Mouse (Mus musculus) stomach, embryonic 14.5 days (tissue): ENCODE measurements around the gene Ehd2. TPM values are rescaled to one million over a fixed set of nuclear protein-coding genes. Genes with fewer than 3 reads are reported as not detected.

ENCODE experiments used
- ATAC-seq: fragments of 200-750 bp; cut with Nextera tagmentation; 2 replicates; pipeline ENCODE4 v1.8.0; 2017; ENCODE audit warnings: low read depth, moderate TSS enrichment; ENCODE audit not compliant: insufficient number of reproducible peaks, insufficient read depth, low FRiP score
- H3K27ac ChIP-seq: fragments of 300-500 bp; sonication (generic); 2 replicates; pipeline ENCODE4 v1.5.1; 2014; ENCODE audit warnings: mild to moderate bottlenecking, low read length, moderate library complexity, mixed read lengths
- H3K27me3 ChIP-seq: fragments of 300-500 bp; sonication (generic); 2 replicates; pipeline ENCODE4 v1.6.1; 2014; ENCODE audit warnings: low read length, control low read depth, mixed read lengths; ENCODE audit not compliant: control insufficient read depth, insufficient read depth
- H3K36me3 ChIP-seq: fragments of 300-500 bp; sonication (generic); 2 replicates; pipeline ENCODE4 v1.6.1; 2014; ENCODE audit warnings: mild to moderate bottlenecking, control low read depth, low read length, moderate library complexity, mixed read lengths; ENCODE audit not compliant: control insufficient read depth, insufficient read depth
- H3K4me1 ChIP-seq: fragments of 300-500 bp; sonication (generic); 2 replicates; pipeline ENCODE4 v1.6.1; 2014; ENCODE audit warnings: low read length, control low read depth, mixed read lengths; ENCODE audit not compliant: control insufficient read depth, insufficient read depth
- H3K4me2 ChIP-seq: fragments of 300-500 bp; sonication (generic); replicated peaks from 2 replicates; pipeline ENCODE4 v1.6.1; 2014; ENCODE audit warnings: low read depth, low read length, control low read depth
- H3K4me3 ChIP-seq: fragments of 300-500 bp; sonication (generic); 2 replicates; pipeline ENCODE4 v1.5.1; 2014; ENCODE audit warnings: low read depth, low read length, control low read depth
- H3K9ac ChIP-seq: fragments of 300-500 bp; sonication (generic); replicated peaks from 2 replicates; pipeline ENCODE4 v1.6.1; 2014; ENCODE audit warnings: low read depth, mild to moderate bottlenecking, control low read depth, low read length, moderate library complexity, mixed read lengths
- H3K9me3 ChIP-seq: fragments of 300-500 bp; sonication (generic); 2 replicates; pipeline ENCODE4 v1.6.1; 2016; ENCODE audit warnings: low read depth, low read length, control low read depth; ENCODE audit not compliant: control insufficient read depth
- whole genome bisulfite sequencing: fragments of 180-500 bp; shearing (Covaris S2); extraction: QIAGEN DNeasy Blood & Tissue Kit; methylation state at CpG from one replicate; pipeline ENCODE4 v1.1.7; 2014; 5-methylcytosine and 5-hydroxymethylcytosine counted together
- polyA plus RNA-seq: library from polyadenylated mRNA; unstranded; fragments of >200 nt; fragmentation: Nextera tagmentation; extraction: Ambion mirVana; gene quantifications from 2 replicates; pipeline ENCODE4 v1.2.1, GENCODE M21; 2014

The Ehd2 gene
- polyA plus RNA-seq, 1 experiment from 2014 or later: 36.1 TPM

DNA sequence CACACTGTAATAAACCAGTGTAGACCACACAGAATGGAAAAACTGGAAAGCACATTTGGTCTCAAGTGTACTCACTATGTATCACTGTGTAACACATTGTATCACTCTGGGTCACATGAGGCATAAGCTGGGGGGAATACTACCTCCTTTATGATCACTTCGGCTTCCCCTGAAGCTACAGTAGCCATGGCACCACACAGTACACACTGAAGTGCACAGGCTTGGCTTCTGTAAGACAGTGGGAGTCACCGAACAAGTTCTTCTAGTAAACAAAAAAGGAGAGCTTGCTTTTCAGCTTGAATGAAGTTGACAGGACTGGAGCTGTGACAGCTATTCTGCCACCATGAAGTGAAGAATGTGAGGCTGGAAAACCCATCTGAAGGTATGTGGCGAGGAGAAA is 37.7 kb upstream of the Ehd2 start:
- Histone ChIP-seq H3K4me3 (no peak overlapping the region), H3K4me1 (no peaks in the 10 kb centered on the region), H3K36me3 (no peaks in the 10 kb centered on the region), H3K9ac (no peak overlapping the region), H3K9me3 (no peaks in the 10 kb centered on the region), H3K4me2 (no peak overlapping the region), H3K27ac (no peak overlapping the region), H3K27me3 (no peaks in the 10 kb centered on the region)
- 71% methylated on average over 3 of the region's 3 CpGs for WGBS
- ATAC-seq: peak; percentile 42; the same call in 1 of the 2 replicates

DNA sequence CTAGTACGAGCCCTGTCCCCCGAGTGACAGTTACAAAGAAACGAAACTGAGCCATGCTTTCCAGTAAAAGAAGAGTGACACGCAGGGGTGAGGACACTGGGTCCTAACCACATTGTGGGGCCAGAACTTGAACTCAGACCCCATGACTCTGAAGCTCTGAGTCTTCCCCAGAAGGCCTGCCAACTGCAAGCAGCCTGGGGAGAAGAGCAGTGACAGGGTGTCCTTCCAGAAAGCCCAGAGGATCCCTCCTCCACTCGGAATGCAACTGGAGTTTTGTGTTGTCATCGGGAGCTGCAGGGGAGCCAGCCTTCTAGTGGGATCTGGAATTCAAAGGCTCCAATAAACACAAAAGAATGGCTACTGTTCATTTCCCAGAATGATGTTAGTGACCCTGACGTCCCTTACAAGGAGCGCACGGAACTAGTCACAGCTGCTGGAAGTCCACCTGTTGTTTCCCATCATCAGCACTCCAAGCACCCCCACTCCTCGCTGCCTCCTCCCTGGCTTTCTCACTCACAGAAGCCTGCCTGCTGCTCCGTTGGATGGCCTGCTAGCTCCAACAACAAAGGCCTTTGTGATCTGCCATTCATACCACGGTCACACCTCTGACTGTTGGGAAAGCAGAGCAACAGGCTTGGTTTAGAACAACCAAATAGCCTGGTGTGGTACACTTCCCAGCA is 37.0 kb upstream of the Ehd2 start:
- no peak; the same call in 1 of the 2 replicates for ATAC-seq
- H3K27me3 ChIP-seq: no peaks in the 10 kb centered on the region
- no peak overlapping the region; the same call in 1 of the 2 replicates for H3K27ac ChIP-seq
- no peaks in the 10 kb centered on the region for H3K4me1 ChIP-seq
- no peak overlapping the region for H3K4me2 ChIP-seq
- no peak overlapping the region for H3K4me3 ChIP-seq
- H3K9me3 ChIP-seq: peaks cover 1% of the 10 kb centered on the region; the same call in 1 of the 2 replicates
- 67% methylated on average over 12 of the region's 12 CpGs for WGBS
- H3K9ac ChIP-seq: no peak overlapping the region
- no peaks in the 10 kb centered on the region for H3K36me3 ChIP-seq

DNA sequence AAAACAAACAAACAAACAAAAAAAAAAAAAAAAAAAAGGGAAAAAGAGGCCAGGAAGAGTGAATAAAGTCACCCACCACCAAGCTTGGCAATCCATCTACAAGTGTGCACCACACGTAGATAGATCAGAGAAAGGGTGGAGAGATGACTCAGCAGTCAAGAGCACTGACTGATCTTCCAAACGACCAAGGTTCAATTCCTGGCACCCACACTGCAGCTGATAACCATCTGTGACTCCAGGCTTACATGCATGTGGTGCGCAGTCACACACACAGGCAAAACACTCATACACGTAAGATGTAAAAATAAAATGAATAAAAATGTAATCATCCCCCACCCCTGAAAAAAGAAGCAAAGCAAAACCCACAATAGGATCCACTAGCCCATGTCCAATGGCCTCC is 35.7 kb upstream of the Ehd2 start:
- peaks cover 4% of the 10 kb centered on the region; the same call in 1 of the 2 replicates for H3K9me3 ChIP-seq
- H3K27me3 ChIP-seq: no peaks in the 10 kb centered on the region
- H3K36me3 ChIP-seq: no peaks in the 10 kb centered on the region
- 79% methylated on average over 4 of the region's 4 CpGs for WGBS
- no peaks in the 10 kb centered on the region for H3K4me1 ChIP-seq
- no peak overlapping the region for H3K27ac ChIP-seq
- no peak overlapping the region for H3K9ac ChIP-seq
- no peak overlapping the region for H3K4me2 ChIP-seq
- ATAC-seq: no peak
- H3K4me3 ChIP-seq: no peak overlapping the region

DNA sequence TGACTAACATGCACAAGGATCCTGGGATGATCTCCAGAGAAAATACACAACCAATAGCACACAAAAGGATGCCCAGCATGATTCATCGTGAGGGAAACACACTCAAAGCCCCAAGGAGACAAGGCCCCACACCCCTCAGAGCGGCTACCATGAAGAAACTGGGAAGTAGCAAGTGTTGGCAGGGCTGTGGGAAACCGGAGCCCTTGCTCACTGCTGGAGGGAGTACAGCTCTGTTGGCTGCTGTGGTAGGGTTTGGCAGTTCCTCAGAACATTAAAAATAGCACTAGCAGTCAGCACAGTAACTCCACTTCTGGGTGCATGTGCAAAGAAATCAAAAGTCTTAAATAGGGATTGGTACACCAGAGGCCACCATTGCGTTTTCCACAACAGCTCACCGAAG is 34.8 kb upstream of the Ehd2 start:
- peaks cover 4% of the 10 kb centered on the region; the same call in 1 of the 2 replicates for H3K9me3 ChIP-seq
- ATAC-seq: no peak

DNA sequence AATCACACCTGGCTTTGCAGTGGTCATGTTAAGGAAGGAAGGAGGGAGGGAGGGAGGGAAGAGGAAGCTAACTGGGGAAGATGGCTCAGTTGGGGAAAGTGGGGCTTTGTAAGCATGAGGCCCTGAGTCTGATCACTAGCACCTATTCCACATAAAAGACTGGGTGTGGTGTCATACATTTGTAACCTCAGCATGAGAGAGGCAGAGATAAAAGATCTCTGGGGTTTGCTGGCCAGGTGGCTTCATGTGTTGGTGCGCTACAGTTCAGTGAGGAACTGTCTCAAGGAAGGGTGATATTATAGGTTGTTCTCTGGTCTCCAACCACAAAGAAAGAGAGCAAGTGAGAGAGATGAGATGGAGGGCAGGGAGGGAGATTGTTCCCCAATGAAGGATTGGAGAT is 34.3 kb upstream of the Ehd2 start:
- H3K9me3 ChIP-seq: peaks cover 4% of the 10 kb centered on the region; the same call in 1 of the 2 replicates
- no peaks in the 10 kb centered on the region for H3K4me1 ChIP-seq
- no peaks in the 10 kb centered on the region for H3K27me3 ChIP-seq
- peaks cover 5% of the 10 kb centered on the region for H3K36me3 ChIP-seq
- no peak for ATAC-seq
- no peak overlapping the region for H3K4me2 ChIP-seq
- 97% methylated on average over 1 of the region's 1 CpGs for WGBS
- H3K27ac ChIP-seq: no peak overlapping the region
- H3K9ac ChIP-seq: no peak overlapping the region
- no peak overlapping the region for H3K4me3 ChIP-seq

More for the DNA sequence above, 34.8 kb upstream of the Ehd2 start:
- Histone ChIP-seq H3K27ac (no peak overlapping the region), H3K4me1 (no peaks in the 10 kb centered on the region), H3K4me2 (no peak overlapping the region), H3K27me3 (no peaks in the 10 kb centered on the region), H3K36me3 (peaks cover 5% of the 10 kb centered on the region; the same call in 1 of the 2 replicates), H3K9ac (no peak overlapping the region), H3K4me3 (no peak overlapping the region)
- WGBS: 90% methylated on average over 5 of the region's 5 CpGs

DNA sequence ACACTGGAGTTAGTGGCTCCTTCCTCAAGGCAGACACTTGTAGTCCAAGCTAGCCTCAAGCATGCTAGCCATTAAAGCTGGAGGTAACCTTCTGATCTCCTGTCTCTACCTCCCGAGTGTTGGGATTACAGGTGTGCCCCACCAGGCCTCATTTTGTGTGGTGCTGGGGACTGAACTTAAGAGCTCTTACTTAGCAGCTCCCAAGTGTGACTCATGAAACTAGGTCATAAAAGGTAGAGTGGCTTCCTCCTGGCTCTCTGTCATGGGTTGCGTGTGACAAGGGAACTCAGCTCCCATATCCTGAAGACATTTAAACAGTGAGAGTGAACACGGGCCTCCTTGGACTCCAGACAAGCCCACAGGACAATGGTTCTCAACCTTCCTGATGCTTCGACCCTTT is 26.4 kb upstream of the Ehd2 start:
- peaks cover 34% of the 10 kb centered on the region for H3K36me3 ChIP-seq

DNA sequence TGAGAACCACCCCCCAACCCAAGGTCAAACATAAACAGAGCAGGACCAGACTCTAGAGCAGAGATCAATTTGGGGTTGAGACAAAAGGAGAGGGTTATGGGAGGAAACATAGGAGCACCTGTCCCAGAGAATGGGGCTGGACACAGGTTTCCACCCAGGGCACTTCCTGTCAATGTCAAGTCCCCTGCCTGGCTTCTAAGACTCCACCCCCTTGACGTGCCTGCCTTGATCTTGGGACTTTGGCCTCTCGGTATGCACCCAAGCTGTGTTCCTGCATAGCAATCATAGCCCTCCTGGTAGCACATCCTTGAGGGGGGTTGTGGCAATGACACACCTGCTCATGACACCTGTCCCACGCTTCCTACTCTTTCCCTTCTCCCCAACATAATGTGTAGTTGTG is 25.8 kb upstream of the Ehd2 start:
- Histone ChIP-seq H3K4me2 (no peak overlapping the region), H3K27ac (no peak overlapping the region), H3K4me1 (no peaks in the 10 kb centered on the region), H3K9ac (no peak overlapping the region), H3K9me3 (no peaks in the 10 kb centered on the region), H3K4me3 (no peak overlapping the region), H3K27me3 (no peaks in the 10 kb centered on the region), H3K36me3 (peaks cover 40% of the 10 kb centered on the region)
- no peak for ATAC-seq
- WGBS: 82% methylated on average over 3 of the region's 3 CpGs

More for the DNA sequence above, 26.4 kb upstream of the Ehd2 start:
- 96% methylated on average over 4 of the region's 4 CpGs for WGBS
- H3K4me1 ChIP-seq: no peaks in the 10 kb centered on the region
- no peak for ATAC-seq
- no peak overlapping the region for H3K4me2 ChIP-seq
- no peaks in the 10 kb centered on the region for H3K27me3 ChIP-seq
- H3K4me3 ChIP-seq: no peak overlapping the region
- H3K9me3 ChIP-seq: no peaks in the 10 kb centered on the region
- no peak overlapping the region for H3K9ac ChIP-seq
- H3K27ac ChIP-seq: no peak overlapping the region

DNA sequence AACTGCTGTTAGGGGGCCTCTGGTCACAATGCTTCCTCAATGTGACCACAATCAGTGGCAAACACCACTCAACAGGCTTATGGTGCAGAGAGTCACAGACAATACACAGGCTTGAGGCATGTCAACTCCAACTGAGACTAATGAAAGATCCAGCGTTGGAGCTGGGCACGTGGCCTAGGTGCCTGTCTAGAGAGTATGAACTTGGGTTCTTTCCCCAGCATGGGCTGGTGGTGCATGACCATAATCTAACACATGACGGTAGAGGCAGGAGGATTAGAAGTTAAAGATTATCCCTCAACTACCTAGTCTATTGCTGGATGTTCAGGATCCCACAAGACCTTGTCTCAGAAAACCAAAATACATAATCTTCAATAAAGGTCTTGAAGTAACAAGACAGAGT is 24.4 kb upstream of the Ehd2 start:
- H3K36me3 ChIP-seq: peaks cover 49% of the 10 kb centered on the region
- 93% methylated on average over 3 of the region's 3 CpGs for WGBS
- ATAC-seq: no peak
- H3K4me1 ChIP-seq: no peaks in the 10 kb centered on the region
- H3K27me3 ChIP-seq: no peaks in the 10 kb centered on the region
- no peak overlapping the region for H3K4me2 ChIP-seq
- H3K9me3 ChIP-seq: no peaks in the 10 kb centered on the region
- no peak overlapping the region for H3K27ac ChIP-seq
- H3K9ac ChIP-seq: no peak overlapping the region
- no peak overlapping the region for H3K4me3 ChIP-seq
